Mouse (Mus musculus): ENCODE measurements around the gene Scgb1b3.

Gene Scgb1b3

DNA sequence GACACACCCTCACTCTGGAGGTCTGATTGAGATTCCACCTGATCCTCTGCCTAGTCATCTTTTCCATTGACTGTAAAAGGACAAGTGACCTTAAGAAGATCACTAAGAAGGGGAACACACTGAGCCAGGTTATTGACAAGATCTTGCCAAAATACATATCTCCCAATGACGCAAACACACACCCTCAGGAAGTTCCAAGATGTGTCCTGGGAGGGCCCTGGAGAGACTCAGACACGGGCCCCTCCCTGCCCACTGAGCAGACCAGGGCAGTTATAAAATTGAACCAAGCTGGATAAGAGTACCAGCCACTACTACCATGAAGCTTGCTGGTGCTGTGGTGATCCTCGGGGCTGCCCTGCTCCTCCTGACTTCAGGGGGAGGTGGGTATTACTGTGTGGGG lies at the start of gene Scgb1b3:
TSS of gene Scgb1b3 (plus strand) at position 301 of the 400 bp plus-strand sequence.
- no peak for DNase-seq (ENCODE audit: extremely low spot score, low spot score)

- no peak for DNase-seq (ENCODE audit: extremely low spot score, low spot score)
Observed at GRCm38 (mm10) chr7:31362022-31362560, 13.3 kb upstream of the Scgb1b3 start, which contains the start of gene Scgb2b3. Gene Scgb2b3, minus strand, starts transcription at chr7:31362072.
